Mouse (Mus musculus) Muller cell, postnatal 12 days (primary cell): ENCODE measurements around the gene Rtel1.

Source experiments
- DNase-seq: peaks from one replicate; pipeline ENCODE4 v3.0.0-alpha.2; 2015; ENCODE audit errors: inconsistent ontology term

Gene Rtel1

DNA sequence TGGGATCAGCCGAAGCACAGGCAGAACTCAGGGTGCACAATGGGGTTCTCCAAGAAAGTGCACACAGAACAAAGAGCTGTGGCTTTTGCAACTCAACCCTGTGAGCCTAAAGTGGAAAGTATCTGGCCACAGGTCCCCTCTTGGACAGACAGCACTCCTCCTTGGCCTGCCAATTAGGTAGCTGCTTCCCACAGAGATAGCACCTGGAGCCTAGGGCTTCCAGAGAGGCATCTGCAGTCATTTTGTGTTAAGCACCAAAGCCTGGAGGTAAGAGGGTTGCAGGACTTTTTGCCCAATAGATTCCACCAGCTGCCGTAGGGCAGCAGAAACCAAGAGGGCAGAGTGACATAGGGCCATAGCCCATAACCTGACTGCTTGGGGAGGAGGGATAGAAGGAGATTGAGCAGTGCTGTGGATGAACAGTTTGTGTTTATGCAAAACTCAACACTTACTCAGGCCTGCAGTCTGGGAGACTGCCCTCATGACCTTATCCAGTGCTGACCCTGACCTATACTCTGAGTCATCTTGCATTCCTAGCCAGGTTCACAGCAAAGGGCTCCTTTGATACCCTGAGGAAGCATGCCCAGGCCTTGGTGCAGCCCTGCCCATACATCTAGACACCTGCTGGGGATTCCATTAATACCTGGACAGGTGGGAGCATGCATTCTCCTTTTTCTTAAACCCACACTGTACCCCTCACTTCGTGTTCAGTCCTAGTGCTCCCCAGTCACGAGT lies 70.8 kb downstream of the Rtel1 start:
- DNase-seq, result no peak

DNA sequence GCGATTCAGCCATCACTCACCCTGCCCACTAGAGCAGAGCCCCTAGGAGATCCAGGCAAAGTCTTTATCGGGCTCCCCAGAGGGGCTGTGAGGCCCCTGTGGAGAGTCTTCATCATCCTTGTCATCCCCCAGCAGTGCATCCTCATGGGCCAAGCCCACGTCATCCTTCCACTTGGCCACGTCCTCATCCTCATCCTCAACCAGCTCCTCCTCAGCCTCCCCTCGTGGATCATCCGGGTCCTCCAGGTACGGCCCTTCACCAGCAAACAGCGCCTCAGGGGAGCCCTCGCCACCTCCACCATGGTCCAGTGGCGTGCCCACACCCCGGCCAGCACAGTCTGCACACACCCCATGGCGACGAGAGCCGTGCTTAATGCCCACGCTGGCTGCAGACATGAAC lies 71.5 kb downstream of the Rtel1 start:
- no peak for DNase-seq

DNA sequence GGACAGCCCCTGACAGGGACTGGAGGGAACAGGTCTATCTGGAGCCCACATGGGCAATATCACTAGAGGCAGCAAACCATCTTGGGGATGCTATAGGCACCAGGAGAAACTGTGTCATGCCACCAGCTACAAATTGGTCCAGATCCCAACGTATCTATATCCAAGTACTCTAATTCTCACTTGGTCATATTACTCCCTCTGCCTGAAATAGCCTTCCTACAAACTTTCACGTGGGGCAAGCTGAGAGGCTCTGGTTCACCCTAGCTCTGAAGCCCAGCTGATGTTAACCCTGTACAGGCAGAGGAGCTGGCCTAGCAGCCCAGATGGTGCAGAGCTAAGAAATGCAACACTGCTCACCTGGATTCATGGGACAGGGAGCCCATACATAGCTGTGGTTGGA lies 72.0 kb downstream of the Rtel1 start:
- no peak for DNase-seq

DNA sequence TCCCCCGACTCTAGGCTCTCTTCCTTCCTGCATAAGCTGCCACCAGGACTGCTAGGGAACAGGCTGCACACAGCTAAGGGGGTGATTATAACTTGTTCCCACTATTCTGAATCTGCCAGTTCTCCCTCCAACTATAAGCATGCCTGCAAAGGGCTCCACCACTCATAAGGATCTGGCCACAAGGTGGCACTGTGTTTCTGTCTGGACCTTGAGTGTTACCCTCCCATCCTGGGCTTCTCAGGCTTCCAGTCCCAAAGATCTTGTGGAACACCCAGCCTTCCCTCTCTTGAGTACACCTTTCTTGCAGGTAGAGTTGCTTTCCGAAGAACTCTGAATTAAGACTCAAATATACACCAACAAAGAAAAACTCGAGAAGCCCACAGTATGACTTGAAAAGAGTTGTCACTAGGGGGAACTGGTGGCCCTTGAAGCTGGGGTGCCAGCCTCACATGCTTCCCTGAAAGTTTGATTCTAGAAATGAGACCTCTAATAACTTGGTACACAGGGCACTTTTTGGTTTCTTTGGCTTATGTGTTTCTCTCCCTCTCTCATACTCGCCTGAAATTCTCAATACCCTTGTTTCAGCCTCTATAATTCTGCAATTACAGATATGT lies 73.2 kb downstream of the Rtel1 start:
- peak; percentile 52 for DNase-seq

DNA sequence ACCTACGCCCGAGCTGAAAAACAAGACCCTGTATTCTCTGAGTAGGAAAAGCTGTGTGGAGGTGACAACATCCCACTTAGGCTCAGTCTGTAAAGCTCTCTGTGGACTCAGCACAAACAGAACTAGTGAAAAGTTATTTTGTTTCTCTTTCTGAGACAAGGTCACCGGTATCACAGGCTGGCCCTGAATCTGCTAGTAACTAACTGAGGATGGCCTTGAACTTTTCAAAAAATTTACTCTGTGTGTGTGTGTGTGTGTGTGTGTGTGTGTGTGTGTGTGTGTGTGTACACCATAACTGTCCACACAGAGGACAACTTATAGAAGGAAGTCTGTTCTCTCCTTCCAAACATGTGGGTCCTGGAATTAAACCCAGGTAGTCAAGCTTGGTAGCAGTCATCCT lies 74.5 kb downstream of the Rtel1 start:
- no peak for DNase-seq

DNA sequence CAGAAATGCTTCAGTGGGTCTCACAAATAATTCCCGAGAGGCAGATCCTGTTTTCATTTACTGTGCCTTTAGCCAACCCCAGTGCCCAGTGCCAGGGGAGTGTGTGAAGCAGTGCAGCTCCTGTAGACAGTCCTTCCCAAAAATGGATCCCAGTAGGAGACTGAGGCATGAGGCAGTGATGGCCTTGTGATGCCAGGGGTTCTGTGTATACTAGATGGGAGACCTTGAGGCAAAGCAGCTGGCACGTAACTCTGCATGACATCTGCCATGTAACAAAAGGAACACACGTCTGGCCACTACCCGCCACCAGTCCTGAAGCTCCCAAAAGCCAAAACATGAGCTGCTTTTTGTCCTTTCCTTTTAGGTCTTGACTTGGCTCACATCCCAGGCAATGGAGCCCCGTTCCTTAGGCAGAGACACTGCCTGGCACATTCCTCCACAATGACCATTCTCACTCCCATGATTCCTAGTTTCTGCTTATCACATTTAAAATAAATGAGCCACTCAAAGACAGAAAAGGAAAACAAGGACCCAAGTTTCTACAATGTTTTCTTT lies 77.7 kb downstream of the Rtel1 start:
- peak; percentile 54 for DNase-seq

DNA sequence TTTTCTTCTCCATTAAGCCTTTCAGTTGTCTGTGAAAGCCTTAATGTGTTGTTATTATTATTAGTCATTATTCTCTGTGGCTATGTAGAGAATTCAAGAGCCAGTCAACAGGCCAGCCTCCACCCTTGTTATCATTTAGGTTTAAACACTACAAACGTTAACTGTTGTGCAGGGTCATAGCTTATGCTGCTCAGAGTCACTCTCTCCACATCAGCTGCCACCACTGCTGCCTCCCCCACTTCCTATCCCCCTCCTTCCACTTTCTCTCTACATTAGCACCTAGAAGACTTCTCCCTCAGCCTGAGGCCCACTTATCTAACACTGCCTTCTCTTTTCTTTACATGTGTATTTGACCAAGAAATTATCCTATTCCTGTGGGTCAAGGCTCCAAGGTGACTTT lies 82.0 kb downstream of the Rtel1 start:
- DNase-seq, result no peak

DNA sequence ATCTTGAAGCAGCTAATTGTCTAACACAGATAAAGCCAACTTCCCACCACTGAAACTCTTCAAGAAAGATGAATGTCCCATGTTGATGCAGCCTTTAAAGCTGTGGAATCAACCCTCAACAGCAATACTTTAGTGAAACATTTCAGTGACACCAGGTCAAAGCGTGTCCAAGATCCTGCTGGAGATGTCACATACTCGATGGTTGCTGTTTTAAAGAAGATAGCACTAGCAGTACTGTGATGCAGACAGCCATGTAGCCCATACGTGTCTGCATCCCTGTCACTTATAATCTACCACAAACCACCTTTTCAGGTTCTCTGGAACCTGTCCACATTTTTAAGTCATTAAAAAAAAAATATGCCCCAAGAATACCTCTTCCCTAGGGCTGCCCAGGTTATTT lies 84.2 kb downstream of the Rtel1 start:
- no peak for DNase-seq
